Mouse (Mus musculus): ENCODE measurements at regions not wholly inside any gene's neighbourhood (a gene's known extent, or its start where the extent isn't known, plus 50 kb on each side); places are given as distances from the start of the nearest gene placed in this dataset.

GRCm38 (mm10) chr12:16185431-16185923 is 368.8 kb upstream of the Trib2 start:
- TF ChIP-seq CTCF (IDR thresholded peaks at IDR 0.05; ENCODE audit: borderline replicate concordance, extremely low read depth, insufficient read depth, insufficient read length) = no peak
- TF ChIP-seq POLR2A (IDR thresholded peaks at IDR 0.05; ENCODE audit: borderline replicate concordance, extremely low read depth, insufficient read depth, insufficient read length, poor library complexity, severe bottlenecking) = no peak

All from brain, embryonic 14.5 days (tissue).